Mouse (Mus musculus) liver, adult (tissue): Measurements from ENCODE around the gene Rnaseh2a.

Source experiments
- GATA4 ChIP-seq: IDR thresholded peaks from 2 replicates; pipeline ENCODE4 v1.6.1; 2014; ENCODE audit warnings: mild to moderate bottlenecking, low read length; ENCODE audit not compliant: insufficient replicate concordance

Gene Rnaseh2a

GRCm38 (mm10) chr8:84933767-84934559 lies 35.6 kb downstream of the Rnaseh2a start:
- no peak for TF ChIP-seq GATA4

DNA sequence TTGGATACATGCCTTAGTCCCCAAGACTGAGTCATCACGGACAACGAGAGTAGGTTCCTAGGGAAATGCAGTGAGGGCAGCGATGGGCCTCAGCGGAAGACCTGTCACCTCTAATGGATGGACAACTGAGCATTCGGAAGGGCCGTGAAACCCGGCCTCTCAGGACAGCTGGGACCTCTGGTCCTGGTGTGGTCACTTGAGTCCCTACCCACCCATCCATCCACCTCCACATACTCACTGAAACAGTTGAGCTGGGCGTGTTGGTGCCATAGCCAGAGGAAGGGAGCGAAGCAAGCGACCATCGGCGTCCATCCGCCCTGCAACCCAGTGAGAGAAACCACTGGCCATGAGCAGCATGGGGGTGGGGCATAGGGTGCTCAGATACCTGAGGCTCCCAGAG lies 39.0 kb downstream of the Rnaseh2a start:
- no peak for TF ChIP-seq GATA4

DNA sequence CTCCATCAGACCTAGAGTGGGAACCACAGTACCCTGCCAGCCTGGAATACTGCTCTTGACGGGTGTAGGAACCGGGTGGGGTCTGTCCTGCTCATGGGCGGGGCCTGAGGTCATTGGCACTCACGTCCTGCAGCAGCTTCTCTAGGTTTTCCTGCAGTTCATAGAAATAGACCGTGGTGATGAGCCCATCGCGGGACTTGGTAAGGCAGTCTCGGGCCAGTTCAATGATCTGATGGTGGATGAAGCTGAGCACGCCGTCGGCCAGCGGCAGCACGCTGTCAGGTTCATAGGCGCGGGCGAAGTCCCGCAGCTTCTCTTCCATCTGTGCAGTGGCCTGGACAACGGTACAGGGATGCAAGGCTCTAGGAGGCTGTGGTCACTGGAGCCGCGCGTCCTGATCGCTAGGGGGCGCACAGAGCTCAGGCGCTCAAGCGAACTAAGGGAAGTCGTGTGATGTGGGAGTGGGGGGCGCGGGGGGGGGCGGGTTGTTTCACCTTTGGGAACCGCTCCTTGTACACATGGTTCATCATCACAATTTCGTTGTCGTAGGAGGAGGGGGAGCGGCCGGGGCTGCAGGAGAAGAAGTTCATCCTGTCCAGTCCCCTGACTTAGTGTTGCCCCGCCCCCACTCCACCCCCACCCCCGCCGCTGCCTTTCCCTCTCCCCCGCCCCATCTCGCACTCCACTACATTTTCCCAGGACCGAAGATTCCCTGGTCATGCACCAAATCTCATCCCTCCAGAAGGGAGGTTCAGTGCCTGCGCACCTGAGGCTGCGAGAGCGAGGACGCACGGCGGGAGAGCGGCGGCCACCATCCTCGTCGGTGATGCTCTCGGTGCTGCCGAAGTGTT lies 40.9 kb downstream of the Rnaseh2a start:
- no peak for TF ChIP-seq GATA4

DNA sequence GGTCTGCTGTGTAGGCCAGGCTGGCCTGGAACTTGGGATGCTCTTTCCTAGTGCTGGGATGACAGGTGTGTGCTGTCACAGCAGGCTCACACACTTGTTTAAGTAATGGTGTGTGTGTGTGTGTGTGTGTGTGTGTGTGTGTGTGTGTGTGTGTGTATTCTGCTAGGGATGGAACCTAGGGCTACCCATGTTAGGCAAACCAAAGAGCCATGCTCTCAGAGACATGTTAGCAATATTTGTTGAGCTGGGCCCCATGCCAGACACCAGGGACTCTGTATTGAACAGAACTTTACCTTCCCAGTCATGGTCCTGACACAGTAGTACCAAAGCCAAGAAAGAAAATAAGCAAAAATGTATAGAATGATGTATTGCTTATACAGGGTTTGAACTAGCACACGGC lies 42.1 kb downstream of the Rnaseh2a start:
- TF ChIP-seq GATA4, result no peak

- TF ChIP-seq GATA4, result no peak
Observed at GRCm38 (mm10) chr8:84925557-84925956, 44.0 kb downstream of the Rnaseh2a start.

GRCm38 (mm10) chr8:84921596-84921995 lies 48.0 kb downstream of the Rnaseh2a start:
- no peak for TF ChIP-seq GATA4

DNA sequence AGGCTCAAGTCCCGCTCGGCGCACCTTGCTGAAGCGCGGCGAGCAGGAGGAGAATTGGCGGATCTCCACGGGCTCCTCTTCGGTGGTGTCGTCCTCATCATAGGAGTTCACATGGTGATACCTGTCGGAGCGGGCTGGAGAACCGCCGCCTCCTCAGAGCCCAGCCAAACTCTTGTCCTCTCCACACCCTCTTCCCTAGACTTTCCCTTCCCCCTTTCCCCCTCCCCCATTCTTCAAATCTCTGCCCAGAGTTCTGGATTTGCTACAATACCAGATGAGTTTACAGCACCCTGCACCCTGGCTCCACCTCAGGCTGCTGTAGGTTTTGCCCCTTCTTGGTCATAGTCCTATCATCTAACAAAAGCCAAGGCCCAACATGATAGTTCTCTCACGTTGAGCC lies 50.9 kb downstream of the Rnaseh2a start:
- TF ChIP-seq GATA4, result no peak

DNA sequence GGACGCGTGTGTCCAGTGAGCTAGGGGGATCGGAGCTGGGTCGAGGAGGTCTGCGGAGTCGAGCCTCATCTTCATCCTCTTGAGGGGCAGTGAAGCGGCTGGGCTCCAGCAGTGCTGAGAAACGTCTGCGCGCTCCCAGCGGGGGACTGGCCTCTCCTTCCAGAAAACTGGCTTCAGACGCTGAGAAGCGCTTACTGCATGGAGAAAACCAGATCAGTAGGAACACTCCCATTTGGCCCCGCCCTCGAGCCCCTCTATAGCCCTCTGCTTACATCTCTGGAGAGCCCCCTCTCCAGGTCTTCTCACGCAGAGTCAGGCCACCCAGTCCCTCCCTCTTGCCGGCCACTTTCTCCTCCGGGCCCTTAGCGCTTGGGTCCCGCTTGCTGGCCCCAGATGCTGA lies 51.8 kb downstream of the Rnaseh2a start:
- TF ChIP-seq GATA4, result no peak

- TF ChIP-seq GATA4, result no peak
Observed at GRCm38 (mm10) chr8:84915269-84915668, 54.3 kb downstream of the Rnaseh2a start.

DNA sequence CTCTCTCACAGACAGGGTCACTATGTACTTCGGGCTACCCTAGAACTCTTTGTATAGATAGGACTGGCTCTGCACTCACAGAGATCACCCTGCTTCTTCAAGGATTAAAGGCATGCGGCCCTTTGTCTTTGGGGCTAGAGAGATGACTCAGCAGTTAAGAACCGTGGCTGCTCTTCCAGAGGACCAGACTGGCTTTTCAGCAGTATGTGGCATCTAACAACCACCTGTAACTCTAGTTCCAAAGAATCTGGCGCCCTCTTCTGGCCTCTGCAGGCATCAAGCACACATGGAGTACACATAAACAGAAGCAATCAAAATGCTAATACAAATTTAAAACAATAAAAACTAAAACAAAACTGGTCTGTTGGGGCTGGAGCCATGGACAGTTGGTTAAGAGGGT lies 55.6 kb downstream of the Rnaseh2a start:
- no peak for TF ChIP-seq GATA4

DNA sequence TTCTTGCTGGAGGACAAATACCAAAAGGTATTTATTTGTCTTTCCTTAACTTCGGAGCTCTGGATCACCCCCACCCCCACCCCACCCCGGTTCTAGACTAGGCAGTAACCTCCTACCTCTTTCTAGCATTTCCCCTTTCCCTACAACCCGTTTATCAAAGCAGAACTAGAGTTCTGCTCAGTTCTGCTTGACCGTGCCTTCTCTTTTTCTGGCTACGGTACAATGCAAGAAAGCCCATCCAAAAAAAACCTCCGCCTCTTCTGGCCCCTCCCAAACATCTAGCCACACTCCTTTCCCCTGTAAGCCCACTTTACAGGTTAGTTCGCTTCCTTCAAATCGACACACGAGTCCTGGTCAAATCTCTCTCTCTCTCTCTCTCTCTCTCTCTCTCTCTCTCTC lies 56.1 kb downstream of the Rnaseh2a start:
- no peak for TF ChIP-seq GATA4

GRCm38 (mm10) chr8:84912895-84913501 lies 56.6 kb downstream of the Rnaseh2a start:
- TF ChIP-seq GATA4, result no peak

GRCm38 (mm10) chr8:84912391-84912790 lies 57.2 kb downstream of the Rnaseh2a start:
- TF ChIP-seq GATA4, result no peak

GRCm38 (mm10) chr8:84911854-84912253 lies 57.7 kb downstream of the Rnaseh2a start:
- no peak for TF ChIP-seq GATA4

GRCm38 (mm10) chr8:84910551-84910950 lies 59.0 kb downstream of the Rnaseh2a start:
- no peak for TF ChIP-seq GATA4

DNA sequence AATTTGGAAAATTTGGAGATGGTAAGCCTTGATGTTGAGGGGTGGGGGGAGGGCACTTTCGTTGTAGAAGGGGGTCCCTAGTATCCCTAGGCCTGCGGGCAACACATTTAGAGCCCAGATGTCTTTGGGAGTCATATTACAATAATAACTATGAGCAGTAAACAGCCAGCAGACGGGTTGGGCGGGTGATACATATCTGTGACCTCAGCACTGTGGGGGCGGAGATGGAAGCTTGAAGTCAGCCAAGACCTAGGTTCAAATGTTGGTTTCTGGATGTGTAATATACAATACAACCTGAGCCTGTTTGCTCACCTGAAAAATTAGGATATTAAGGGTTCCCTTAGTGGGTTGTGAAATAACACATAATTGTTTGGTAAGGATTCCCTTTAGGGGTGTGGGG lies 59.6 kb downstream of the Rnaseh2a start:
- TF ChIP-seq GATA4, result no peak

- TF ChIP-seq GATA4, result no peak
Observed at GRCm38 (mm10) chr8:84909162-84909767, 60.3 kb downstream of the Rnaseh2a start.
